Mouse (Mus musculus): ENCODE measurements around the gene Cxcl14.

Gene Cxcl14

DNA sequence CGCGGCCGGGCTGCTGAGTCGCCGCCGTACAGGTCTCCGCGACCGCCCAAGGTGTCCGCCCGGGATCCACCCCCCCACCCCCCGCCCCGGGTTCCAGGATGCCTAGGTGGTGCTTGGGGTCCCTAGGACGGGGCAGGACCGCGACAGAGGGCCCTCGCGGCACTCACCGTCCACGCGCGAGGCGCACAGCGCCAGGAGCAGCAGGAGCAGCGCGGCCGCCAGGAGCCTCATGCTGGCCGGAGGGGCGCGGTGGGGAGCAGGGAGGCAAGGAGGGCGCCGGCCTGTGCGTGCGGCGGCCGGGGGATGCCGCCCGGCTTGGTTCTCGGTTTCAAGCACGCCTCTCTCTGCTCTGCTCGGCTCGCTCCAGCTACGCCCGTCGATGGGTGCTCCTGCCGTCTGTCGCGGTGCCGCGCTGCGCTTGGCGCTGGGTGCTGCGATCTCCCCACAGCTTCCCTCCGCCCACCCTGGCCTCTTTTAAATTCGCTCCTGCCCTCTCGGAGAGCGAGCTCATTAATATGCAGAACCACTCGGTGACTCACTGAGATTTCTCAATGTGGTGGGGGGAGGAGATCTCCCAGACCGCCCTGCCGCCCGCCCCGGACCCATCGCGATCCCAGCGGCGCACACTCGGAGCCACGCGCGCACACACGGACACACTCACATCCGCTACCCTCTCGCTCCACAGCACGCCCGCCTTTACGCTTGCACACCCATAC, at the start of gene Cxcl14:
Gene Cxcl14 (minus strand): TSS at position 609 of the 716 bp plus-strand sequence.
- DNase-seq (ENCODE audit: low read depth in 2 of 2, low spot score in 2 of 2): no peak

DNA sequence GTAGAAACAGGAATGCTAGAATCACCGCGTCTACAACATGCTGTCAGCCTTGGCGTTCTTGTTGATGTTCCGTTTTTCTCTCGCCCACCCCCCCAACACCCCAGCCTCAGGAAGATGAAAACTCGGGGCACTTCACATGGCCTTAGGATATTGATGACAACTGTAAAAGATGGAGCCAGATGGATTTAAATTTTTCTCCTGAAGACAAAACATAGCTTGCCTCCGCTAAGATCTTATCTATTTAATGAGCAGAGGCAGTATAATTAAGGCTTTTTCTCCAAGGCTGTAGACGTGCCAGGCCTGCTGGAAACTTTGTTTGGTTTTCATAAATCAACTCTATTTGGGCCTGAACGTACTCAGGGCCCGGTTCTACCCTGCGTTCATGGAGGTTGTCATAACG, 48.0 kb upstream of the Cxcl14 start:
- no peak for DNase-seq (ENCODE audit: low read depth in 2 of 2, low spot score in 2 of 2)

GRCm38 (mm10) chr13:56342491-56342890, 46.1 kb upstream of the Cxcl14 start:
- no peak for DNase-seq (ENCODE audit: low read depth in 2 of 2, low spot score in 2 of 2)

DNA sequence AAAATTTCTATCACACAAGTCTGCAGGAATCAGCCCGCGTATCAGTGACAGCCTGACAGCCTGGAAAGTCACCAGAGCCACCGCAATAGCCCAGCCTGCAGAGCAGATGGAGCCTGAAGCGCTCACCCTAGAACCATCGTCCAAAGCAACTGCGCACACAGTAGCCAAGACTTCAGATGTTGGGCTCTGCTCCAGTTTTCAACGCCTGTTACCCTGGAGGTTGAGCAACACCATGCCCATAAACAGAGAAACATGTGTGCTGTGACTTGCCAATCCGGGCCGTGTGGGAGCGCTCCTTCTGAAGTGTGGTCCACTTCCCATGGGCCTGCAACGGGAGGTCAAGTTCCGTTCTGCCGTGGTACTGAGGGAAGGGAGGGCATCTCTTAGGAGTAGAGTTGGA, 44.2 kb upstream of the Cxcl14 start:
- no peak for DNase-seq (ENCODE audit: low read depth in 2 of 2, low spot score in 2 of 2)

DNA sequence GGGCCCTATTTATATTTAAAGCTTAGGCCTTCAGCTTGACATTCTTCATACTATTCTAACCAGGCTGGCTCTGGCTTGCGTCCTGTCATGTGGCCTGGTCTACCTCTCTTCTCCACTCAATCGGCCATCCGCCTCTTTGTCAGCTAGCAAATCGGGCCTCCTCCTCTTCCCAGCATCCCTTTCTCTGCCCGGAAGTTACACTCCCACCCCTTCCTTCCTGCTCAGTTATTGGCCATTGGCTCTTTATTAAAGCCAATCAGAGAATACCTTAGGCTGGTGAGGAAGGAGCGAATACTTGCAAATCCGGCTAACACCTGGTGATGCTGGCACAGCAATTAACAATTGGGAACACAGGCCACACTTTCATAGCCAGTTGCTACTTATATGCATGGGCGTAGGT, 43.5 kb upstream of the Cxcl14 start:
- no peak for DNase-seq (ENCODE audit: low read depth in 2 of 2, low spot score in 2 of 2)

- DNase-seq (ENCODE audit: low read depth in 2 of 2, low spot score in 2 of 2): no peak
Observed at GRCm38 (mm10) chr13:56336982-56337381, 40.6 kb upstream of the Cxcl14 start.

DNA sequence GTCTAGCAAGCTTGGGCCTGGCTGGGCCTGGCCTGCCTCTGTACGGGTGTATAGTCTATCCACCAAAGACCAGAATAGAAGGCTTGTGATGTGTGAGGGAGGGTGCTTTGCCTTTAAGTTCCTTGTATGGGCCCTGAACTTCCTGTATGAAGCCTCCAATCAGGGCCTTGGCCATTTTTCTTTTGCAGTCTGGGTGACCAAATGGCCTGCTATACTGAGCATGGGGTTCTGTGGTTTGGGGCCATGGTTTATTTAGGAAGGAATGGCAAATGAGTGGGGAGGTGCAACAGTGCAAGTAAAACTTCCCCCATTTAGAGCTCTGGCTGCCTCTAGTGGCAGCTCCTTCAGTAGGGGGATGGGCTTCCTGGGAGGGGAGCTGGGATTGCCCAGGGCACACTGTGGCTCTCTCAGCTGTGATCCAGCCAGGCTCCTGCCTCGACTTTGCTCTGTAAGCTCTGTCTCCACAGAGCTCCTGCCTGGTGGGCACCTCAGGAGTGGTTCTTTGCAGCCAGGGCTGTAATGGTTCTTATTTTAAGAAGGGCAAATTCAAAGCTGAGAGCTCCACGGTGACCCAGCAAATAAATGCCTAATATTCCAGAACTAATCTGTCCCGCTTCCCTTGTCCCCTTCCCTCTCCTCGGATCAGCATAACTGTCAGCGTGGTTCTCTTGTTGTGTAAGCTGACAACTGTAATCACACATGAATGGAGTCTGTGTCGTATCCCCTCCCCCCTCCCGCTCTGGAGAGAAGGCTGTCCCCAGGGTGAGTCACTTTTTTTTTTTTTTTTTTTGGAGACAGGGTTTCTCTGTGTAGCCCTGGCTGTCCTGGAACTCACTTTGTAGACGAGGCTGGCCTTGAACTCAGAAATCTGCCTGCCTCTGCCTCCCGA, 38.7 kb upstream of the Cxcl14 start:
- no peak for DNase-seq (ENCODE audit: low read depth in 2 of 2, low spot score in 2 of 2)

DNA sequence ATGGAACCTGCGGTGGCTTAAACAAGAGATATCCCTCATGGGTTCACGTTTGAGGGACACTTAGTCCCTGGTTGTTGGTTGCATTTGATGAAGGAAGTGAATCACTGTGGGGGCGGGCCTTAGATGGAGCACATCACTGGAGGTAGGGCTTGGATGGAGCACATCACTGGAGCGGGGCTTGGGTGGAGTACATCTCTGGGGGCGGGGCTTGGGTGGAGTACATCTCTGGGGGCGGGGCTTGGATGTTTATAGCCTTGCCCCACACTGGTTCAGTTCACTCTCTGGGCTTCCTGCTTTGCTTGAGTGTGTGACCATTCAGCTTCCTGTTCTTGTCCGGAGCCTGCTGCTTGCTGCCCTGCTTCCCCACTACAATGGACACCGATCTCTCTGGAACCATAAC, 37.9 kb upstream of the Cxcl14 start:
- DNase-seq (ENCODE audit: low read depth in 2 of 2, low spot score in 2 of 2): no peak

GRCm38 (mm10) chr13:56332356-56332755, 36.0 kb upstream of the Cxcl14 start:
- DNase-seq (ENCODE audit: low read depth in 2 of 2, low spot score in 2 of 2): no peak

- no peak for DNase-seq (ENCODE audit: low read depth in 2 of 2, low spot score in 2 of 2)
Observed at GRCm38 (mm10) chr13:56330603-56331455, 34.5 kb upstream of the Cxcl14 start.

DNA sequence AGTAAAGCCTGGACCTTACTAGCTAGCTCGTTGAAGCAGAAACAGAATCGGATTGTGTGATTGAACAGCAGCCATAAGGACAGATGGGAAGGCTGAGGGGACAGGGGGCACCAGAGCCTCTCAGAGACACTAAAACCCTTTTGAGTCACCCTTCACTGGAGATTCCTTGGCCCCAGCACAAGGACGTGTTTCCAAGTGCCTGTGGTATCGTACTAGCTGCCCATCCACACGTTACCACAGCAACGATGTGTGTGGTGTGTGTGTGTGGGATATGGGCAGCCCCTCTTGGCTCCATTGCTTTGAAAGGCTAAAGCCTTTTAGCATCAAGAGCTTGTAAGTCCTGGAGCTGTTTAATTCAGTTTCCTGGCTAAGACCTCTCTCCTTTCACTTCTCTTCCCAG, 33.4 kb upstream of the Cxcl14 start:
- no peak for DNase-seq (ENCODE audit: low read depth in 2 of 2, low spot score in 2 of 2)

DNA sequence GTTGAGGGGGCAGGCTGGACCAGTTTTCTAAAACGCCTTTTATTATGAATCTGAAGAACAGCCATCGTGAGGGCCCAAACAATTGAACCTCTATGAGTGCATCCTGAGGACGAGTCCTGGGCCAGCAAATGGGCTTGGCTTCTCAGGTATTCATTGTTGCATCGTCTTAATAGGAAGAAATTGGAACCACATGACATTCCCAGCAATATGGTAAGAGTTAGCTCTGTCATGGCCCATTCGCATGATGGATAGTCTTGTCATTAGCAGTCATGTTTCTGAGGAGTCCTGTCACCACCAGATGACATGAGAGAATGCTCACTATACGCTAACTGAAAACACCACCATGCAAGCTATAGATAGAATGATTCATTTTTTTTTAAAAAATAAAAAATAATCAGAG, 32.8 kb upstream of the Cxcl14 start:
- no peak for DNase-seq (ENCODE audit: low read depth in 2 of 2, low spot score in 2 of 2)

- DNase-seq (ENCODE audit: low read depth in 2 of 2, low spot score in 2 of 2): no peak
Observed at GRCm38 (mm10) chr13:56327779-56328178, 31.4 kb upstream of the Cxcl14 start.

GRCm38 (mm10) chr13:56321635-56322034, 25.3 kb upstream of the Cxcl14 start:
- DNase-seq (ENCODE audit: low read depth in 2 of 2, low spot score in 2 of 2): no peak

GRCm38 (mm10) chr13:56316930-56317329, 20.6 kb upstream of the Cxcl14 start:
- no peak for DNase-seq (ENCODE audit: low read depth in 2 of 2, low spot score in 2 of 2)

DNA sequence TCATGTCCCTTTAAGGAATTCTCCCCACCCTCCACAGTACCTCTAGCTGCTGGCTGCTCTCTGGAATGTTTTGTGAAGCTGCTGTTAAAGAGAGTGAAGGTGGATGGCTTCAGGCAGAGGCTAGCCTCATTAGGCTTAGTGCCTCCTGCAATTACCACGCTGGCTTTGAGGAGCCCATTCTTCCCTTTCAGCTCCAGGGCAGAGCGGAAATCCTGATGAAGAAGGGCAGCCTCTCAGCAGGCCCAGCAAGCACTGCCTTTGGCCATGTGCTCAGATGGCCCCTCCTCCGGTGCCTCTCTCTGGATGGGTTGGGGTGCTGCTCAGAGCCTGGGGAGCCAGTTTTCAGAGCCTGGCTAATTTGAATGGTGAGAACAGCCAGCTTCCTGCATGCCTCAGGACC, 18.9 kb upstream of the Cxcl14 start:
- DNase-seq (ENCODE audit: low read depth in 2 of 2, low spot score in 2 of 2): no peak

GRCm38 (mm10) chr13:56305058-56305457, 8.7 kb upstream of the Cxcl14 start:
- DNase-seq (ENCODE audit: low read depth in 2 of 2, low spot score in 2 of 2): no peak

DNA sequence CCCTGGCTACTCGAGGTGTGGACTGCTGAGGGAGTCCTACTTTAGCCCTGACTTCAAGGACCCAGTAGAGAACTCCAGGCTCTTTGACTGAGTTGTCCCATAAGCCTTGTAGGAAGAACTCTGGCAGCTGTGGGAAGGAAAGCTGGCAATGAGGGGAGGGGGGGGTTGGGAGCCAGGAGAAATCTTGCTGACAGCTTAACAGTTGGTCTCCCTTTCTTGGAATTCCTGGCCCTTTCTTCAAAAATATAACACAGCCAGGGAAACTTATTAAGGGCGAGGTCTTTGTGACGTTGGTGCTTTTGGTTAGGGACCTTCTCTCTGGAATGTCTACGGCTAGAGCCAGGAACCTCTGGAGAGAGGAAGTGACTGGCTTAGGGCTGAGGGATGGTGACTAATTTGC, 8.1 kb upstream of the Cxcl14 start:
- no peak for DNase-seq (ENCODE audit: low read depth in 2 of 2, low spot score in 2 of 2)

GRCm38 (mm10) chr13:56299336-56299735, 3.0 kb upstream of the Cxcl14 start:
- no peak for DNase-seq (ENCODE audit: low read depth in 2 of 2, low spot score in 2 of 2)

GRCm38 (mm10) chr13:56296659-56297020, 289 bp upstream of the Cxcl14 start:
- DNase-seq (ENCODE audit: low read depth in 2 of 2, low spot score in 2 of 2): no peak

- no peak for DNase-seq (ENCODE audit: low read depth in 2 of 2, low spot score in 2 of 2)
Observed at GRCm38 (mm10) chr13:56295586-56295942, 787 bp downstream of the Cxcl14 start.

GRCm38 (mm10) chr13:56294908-56295307, 1.4 kb downstream of the Cxcl14 start:
- no peak for DNase-seq (ENCODE audit: low read depth in 2 of 2, low spot score in 2 of 2)
